Mouse (Mus musculus) left cerebral cortex, postnatal 25 days (tissue): ENCODE measurements at regions not wholly inside any gene's neighbourhood (a gene's known extent, or its start where the extent isn't known, plus 50 kb on each side); places are given as distances from the start of the nearest gene placed in this dataset.
A peak's percentile ranks its signal among the peaks of the same experiment; 100 is the strongest.

Source experiments
- DNase-seq, 2 experiments: peaks; one replicate each; pipeline ENCODE4 v3.0.0; 2022; ENCODE audit warnings: low spot score in 2 of 2, mixed read lengths in 1 of 2
- intact Hi-C: fragments of 180-260 bp; cut with DNase I; formaldehyde crosslinking; loops from one replicate; pipeline ENCODE4 v1.15.1; 2025

GRCm38 (mm10) chr3:42286471-42286870 lies 544.1 kb downstream of the D3Ertd751e start:
- peak; percentile 15 to 73 for DNase-seq
- intact Hi-C loops = loop anchor here (1.0 kb wide), 1 partner anchor 157 kb away; no protein-coding TSS in a partner anchor

GRCm38 (mm10) chr3:42312424-42312823 lies 570.0 kb downstream of the D3Ertd751e start:
- DNase-seq = no peak
- intact Hi-C loops = no loop called here

- DNase-seq = no peak
- intact Hi-C loops = no loop called here
Measured at GRCm38 (mm10) chr3:42327708-42328107, 585.3 kb downstream of the D3Ertd751e start.

- intact Hi-C loops = no loop called here
Measured at GRCm38 (mm10) chr3:42342806-42343205, 600.4 kb downstream of the D3Ertd751e start.

GRCm38 (mm10) chr3:42376785-42377184 lies 634.4 kb downstream of the D3Ertd751e start:
- peak in 1 of 2 experiments; percentile 63 for DNase-seq
- intact Hi-C loops = no loop called here

More at GRCm38 (mm10) chr3:42342806-42343205, 600.4 kb downstream of the D3Ertd751e start:
- peak in 1 of 2 experiments; percentile 59 for DNase-seq

- DNase-seq = peak in 1 of 2 experiments; percentile 85
- intact Hi-C loops = loop anchor here (10.0 kb wide), 1 partner anchor 167 kb away; no protein-coding TSS in a partner anchor
Measured at GRCm38 (mm10) chr3:42382151-42382550, 639.7 kb downstream of the D3Ertd751e start.

- DNase-seq = peak in 1 of 2 experiments; percentile 51
- intact Hi-C loops = loop anchor here (10.0 kb wide), 1 partner anchor 268 kb away; no protein-coding TSS in a partner anchor
Measured at GRCm38 (mm10) chr3:42402716-42403115, 660.3 kb downstream of the D3Ertd751e start.

- intact Hi-C loops = loop anchor here (10.0 kb wide), 1 partner anchor 274 kb away; no protein-coding TSS in a partner anchor
- DNase-seq = peak; percentile 43 to 82
Measured at GRCm38 (mm10) chr3:42408958-42409633, 666.7 kb downstream of the D3Ertd751e start.

- no peak for DNase-seq
- intact Hi-C loops = no loop called here
Measured at GRCm38 (mm10) chr3:42427363-42427762, 685.0 kb downstream of the D3Ertd751e start.

GRCm38 (mm10) chr3:42449575-42449974 lies 707.2 kb downstream of the D3Ertd751e start:
- DNase-seq = no peak
- intact Hi-C loops = no loop called here

- intact Hi-C loops = no loop called here
- no peak for DNase-seq
Measured at GRCm38 (mm10) chr3:42464353-42464752, 721.9 kb downstream of the D3Ertd751e start.

GRCm38 (mm10) chr3:42467125-42467524 lies 724.7 kb downstream of the D3Ertd751e start:
- intact Hi-C loops = no loop called here
- no peak for DNase-seq

- intact Hi-C loops = no loop called here
- DNase-seq = no peak
Measured at GRCm38 (mm10) chr3:42514922-42515593, 772.6 kb downstream of the D3Ertd751e start.

GRCm38 (mm10) chr3:42516286-42516685 lies 773.9 kb downstream of the D3Ertd751e start:
- intact Hi-C loops = no loop called here
- no peak for DNase-seq

- intact Hi-C loops = no loop called here
- peak in 1 of 2 experiments; percentile 26 for DNase-seq
Measured at GRCm38 (mm10) chr3:42531397-42531796, 789.0 kb downstream of the D3Ertd751e start.

- DNase-seq = no peak
- intact Hi-C loops = no loop called here
Measured at GRCm38 (mm10) chr3:42566731-42567130, 824.3 kb downstream of the D3Ertd751e start.

- intact Hi-C loops = no loop called here
- DNase-seq = no peak
Measured at GRCm38 (mm10) chr3:42570364-42571024, 828.1 kb downstream of the D3Ertd751e start.

- intact Hi-C loops = no loop called here
- DNase-seq = no peak
Measured at GRCm38 (mm10) chr3:42571877-42572459, 829.6 kb downstream of the D3Ertd751e start.

GRCm38 (mm10) chr3:42573155-42573554 lies 830.7 kb downstream of the D3Ertd751e start:
- intact Hi-C loops = no loop called here
- no peak for DNase-seq

GRCm38 (mm10) chr3:42582311-42582710 lies 839.9 kb downstream of the D3Ertd751e start:
- no peak for DNase-seq
- intact Hi-C loops = no loop called here
